Mouse (Mus musculus) heart, postnatal 0 days (tissue): ENCODE results near the gene Agl.
A peak's percentile ranks its signal among the peaks of the same experiment; 100 is the strongest.

Experiments used
- CTCF ChIP-seq: IDR thresholded peaks from 2 replicates; pipeline ENCODE4 v1.5.1; 2016; ENCODE audit warnings: antibody characterized with exemption, control low read depth, low read depth
- EP300 ChIP-seq: IDR thresholded peaks from 2 replicates; pipeline ENCODE4 v1.6.1; 2016; ENCODE audit warnings: antibody characterized with exemption, low read depth

- TF ChIP-seq CTCF (peak; percentile 47), EP300 (no peak)
Measured at GRCm38 (mm10) chr3:116771597-116771996, 36.4 kb downstream of the Agl start.
